Comparison of ENCODE assay signal across 11 mouse cellular contexts in genomic region chr3:108212406-108212805, GRCm38 (mm10). TPM values are rescaled to one million over a fixed set of nuclear protein-coding genes. Genes with fewer than 3 reads are reported as not detected.
DNase-seq lines count a peak whose midpoint lies in the region; ATAC-seq lines count a peak whose summit lies in the region.
"Had no signal": no experiment of that assay in that cellular context is flagged by ENCODE, and none has a peak within 500 bp of the region (broad histone marks: within the 10 kb centered on the region; RNA-seq: fewer than 3 reads in every experiment).

No protein-coding gene starts in this region.

- H3K36me3 ChIP-seq in forebrain, embryonic 13.5 days (ENCODE audit: poor library complexity, severe bottlenecking), result peaks cover 9% of the 10 kb centered on the region
- H3K36me3 ChIP-seq: limb, embryonic 15.5 days had no signal

- no peaks in the 10 kb centered on the region for H3K9me3 ChIP-seq in forebrain, embryonic 13.5 days (replicated peaks)
- H3K9me3 ChIP-seq: limb, embryonic 15.5 days had no signal

- H3K27me3 ChIP-seq in forebrain, embryonic 13.5 days, result no peaks in the 10 kb centered on the region; the same call in 1 of the 2 replicates

- no peak for ATAC-seq in forebrain, embryonic 13.5 days
- ATAC-seq in inflammation-experienced regulatory T-cells, adult 6 months, result no peak

- peak overlapping the region; percentile 97; the same call in 1 of the 2 replicates for H3K4me2 ChIP-seq in forebrain, embryonic 13.5 days
- H3K4me2 ChIP-seq: limb, embryonic 15.5 days had no signal

- WGBS in forebrain, embryonic 13.5 days, result 89% methylated on average over 8 of the region's 8 CpGs

- intact Hi-C loops in left cerebral cortex, postnatal 4 days (cut with DNase I), result no loop called here

- H3K9ac ChIP-seq in forebrain, embryonic 13.5 days, result no peak overlapping the region
- H3K9ac ChIP-seq: limb, embryonic 15.5 days had no signal

- no peak overlapping the region for H3K4me3 ChIP-seq in forebrain, embryonic 13.5 days
- H3K4me3 ChIP-seq: limb, embryonic 15.5 days had no signal

- H3K27ac ChIP-seq in forebrain, embryonic 13.5 days, result peak overlapping the region; percentile 97
- H3K27ac ChIP-seq: limb, embryonic 15.5 days had no signal

- peaks cover 39% of the 10 kb centered on the region for H3K4me1 ChIP-seq in forebrain, embryonic 13.5 days

- peak; percentile 34 for DNase-seq in adrenal gland, postnatal 14 days
- no peak for DNase-seq in adrenal gland, postnatal 10 days
- peak; percentile 43 for DNase-seq in left cerebral cortex, postnatal 4 days
- DNase-seq in left cerebral cortex, adult 8-10 months (ENCODE audit: low spot score in 2 of 2), result no peak
- DNase-seq in kidney, postnatal 36 days, result peak; percentile 68 to 73
- DNase-seq in lung, postnatal 25 days (ENCODE audit: low spot score), result no peak

RNA-seq across cellular contexts. Expression of gene Atxn7l2, which starts 1.7 kb away (rescaled TPM):
- total RNA-seq in adrenal gland, postnatal 14 days (2021), result 8.1 and 10.2 TPM in 2 replicates
- 10 to 100 TPM in 1 of 2 experiments, 1 to 10 TPM in 1; 7.6 to 10.1 TPM for total RNA-seq in adrenal gland, postnatal 10 days (2021)
- 10 to 100 TPM; 33.1 to 34.8 TPM for total RNA-seq in left cerebral cortex, postnatal 4 days (2021)
- total RNA-seq in left cerebral cortex, adult 8-10 months (2022), result 10 to 100 TPM; 21.3 to 28.4 (median 25.4) TPM
- 29.0 and 30.3 TPM in 2 replicates for polyA plus RNA-seq in forebrain, embryonic 13.5 days (2015; fragmentation: Nextera tagmentation; extraction: Ambion mirVana)
- polyA plus RNA-seq in inflammation-experienced regulatory T-cells, adult 6 months (2017; shearing (Covaris generic)), result 1 to 10 TPM; 4.7 to 5.9 (median 5.6) TPM

RNA-seq across cellular contexts. Expression of gene Cyb561d1, which starts 11.4 kb away (rescaled TPM):
- total RNA-seq in adrenal gland, postnatal 14 days (2021), result 5.7 and 9.6 TPM in 2 replicates
- 1 to 10 TPM; 6.6 to 6.9 TPM for total RNA-seq in adrenal gland, postnatal 10 days (2021)
- total RNA-seq in left cerebral cortex, postnatal 4 days (2021), result 10 to 100 TPM; 10.9 to 11.4 TPM
- total RNA-seq in left cerebral cortex, adult 8-10 months (2022), result 10 to 100 TPM; 17.8 to 19.6 (median 18.2) TPM
- 3.6 and 4.7 TPM in 2 replicates for polyA plus RNA-seq in forebrain, embryonic 13.5 days (2015; fragmentation: Nextera tagmentation; extraction: Ambion mirVana)
- 1 to 10 TPM; 6.6 to 7.3 (median 7.1) TPM for polyA plus RNA-seq in inflammation-experienced regulatory T-cells, adult 6 months (2017; shearing (Covaris generic))

RNA-seq across cellular contexts. Expression of gene Sypl2, which starts 14.0 kb away (rescaled TPM):
- 0.15 and 0.22 TPM in 2 replicates for total RNA-seq in adrenal gland, postnatal 14 days (2021)
- total RNA-seq in adrenal gland, postnatal 10 days (2021), result 10 to 100 TPM; 13.3 to 44.9 TPM
- 1 to 10 TPM in 1 of 2 experiments, under 1 TPM in 1; 0.98 to 1.4 TPM for total RNA-seq in left cerebral cortex, postnatal 4 days (2021)
- 1 to 10 TPM; 1.5 to 2.2 (median 1.8) TPM for total RNA-seq in left cerebral cortex, adult 8-10 months (2022)
- 2.5 TPM in 2 replicates for polyA plus RNA-seq in forebrain, embryonic 13.5 days (2015; fragmentation: Nextera tagmentation; extraction: Ambion mirVana)
- polyA plus RNA-seq in inflammation-experienced regulatory T-cells, adult 6 months (2017; shearing (Covaris generic)), result not detected
- total RNA-seq: megakaryocyte-erythroid progenitor cell, adult 5-6 weeks; neutrophil, adult 5-6 weeks had no signal

RNA-seq across cellular contexts. Expression of gene Amigo1, which starts 26.3 kb away (rescaled TPM):
- total RNA-seq in adrenal gland, postnatal 14 days (2021), result 19.3 and 19.5 TPM in 2 replicates
- total RNA-seq in adrenal gland, postnatal 10 days (2021), result 10 to 100 TPM; 13.1 to 18.4 TPM
- total RNA-seq in left cerebral cortex, postnatal 4 days (2021), result 10 to 100 TPM; 23.6 to 25.8 TPM
- 10 to 100 TPM; 68.5 to 81.5 (median 72.9) TPM for total RNA-seq in left cerebral cortex, adult 8-10 months (2022)
- polyA plus RNA-seq in forebrain, embryonic 13.5 days (2015; fragmentation: Nextera tagmentation; extraction: Ambion mirVana), result 6.4 and 8.1 TPM in 2 replicates
- polyA plus RNA-seq in inflammation-experienced regulatory T-cells, adult 6 months (2017; shearing (Covaris generic)), result under 1 TPM; 0.33 to 0.53 (median 0.51) TPM

RNA-seq across cellular contexts. Expression of gene Psma5, which starts 44.3 kb away (rescaled TPM):
- 83.9 and 86.4 TPM in 2 replicates for total RNA-seq in adrenal gland, postnatal 14 days (2021)
- total RNA-seq in adrenal gland, postnatal 10 days (2021), result 10 to 100 TPM; 90.7 to 94.6 TPM
- total RNA-seq in left cerebral cortex, postnatal 4 days (2021), result 10 to 100 TPM; 98.8 to 99.0 TPM
- 10 to 100 TPM; 73.0 to 80.5 (median 79.0) TPM for total RNA-seq in left cerebral cortex, adult 8-10 months (2022)
- 298 and 305 TPM in 2 replicates for polyA plus RNA-seq in forebrain, embryonic 13.5 days (2015; fragmentation: Nextera tagmentation; extraction: Ambion mirVana)
- 100 to 1,000 TPM; 167 to 264 (median 193) TPM for polyA plus RNA-seq in inflammation-experienced regulatory T-cells, adult 6 months (2017; shearing (Covaris generic))

Comparison
In these comparisons a context has a peak if more than half of its experiments do, and no peak if none do; other contexts are left out.
1. DNase-seq: peak in adrenal gland, postnatal 14 days (single experiment), left cerebral cortex, postnatal 4 days (single experiment) and kidney, postnatal 36 days (2 of 2); none in adrenal gland, postnatal 10 days (single experiment), left cerebral cortex, adult 8-10 months (0 of 2) and lung, postnatal 25 days (single experiment).
2. RNA of gene Sypl2, which starts 14.0 kb away (total RNA-seq): 13.3 to 44.9 TPM in adrenal gland, postnatal 10 days; 1.5 to 2.2 TPM in left cerebral cortex, adult 8-10 months, 0.98 to 1.4 TPM in left cerebral cortex, postnatal 4 days and 0.15 to 0.22 TPM in adrenal gland, postnatal 14 days; every median in the first group is over 4 times any median in the second.